Mouse (Mus musculus) right cerebral cortex, postnatal 4 days (tissue): Measurements from ENCODE around the gene Myo5a.

Source experiments
- DNase-seq: peaks from one replicate; pipeline ENCODE4 v3.0.0-alpha.2; 2022

Gene Myo5a

GRCm38 (mm10) chr9:75070457-75071028, at the start of gene Myo5a:
Gene Myo5a (plus strand): TSS chr9:75071015.
- DNase-seq: no peak

- DNase-seq: no peak
Observed at GRCm38 (mm10) chr9:75022546-75022945, 48.3 kb upstream of the Myo5a start.

GRCm38 (mm10) chr9:75023150-75023894, 47.5 kb upstream of the Myo5a start:
- no peak for DNase-seq

GRCm38 (mm10) chr9:75024089-75024488, 46.7 kb upstream of the Myo5a start:
- DNase-seq: no peak

GRCm38 (mm10) chr9:75025689-75026088, 45.1 kb upstream of the Myo5a start:
- no peak for DNase-seq

GRCm38 (mm10) chr9:75032408-75032807, 38.4 kb upstream of the Myo5a start:
- no peak for DNase-seq

GRCm38 (mm10) chr9:75033141-75033540, 37.7 kb upstream of the Myo5a start:
- DNase-seq: no peak

GRCm38 (mm10) chr9:75034691-75035090, 36.1 kb upstream of the Myo5a start:
- DNase-seq: no peak

GRCm38 (mm10) chr9:75035944-75036343, 34.9 kb upstream of the Myo5a start:
- no peak for DNase-seq

GRCm38 (mm10) chr9:75037451-75038356, 33.1 kb upstream of the Myo5a start, which contains the start of gene Arpp19:
Gene Arpp19 (plus strand): TSS chr9:75037614.
- peak; percentile 76 for DNase-seq

GRCm38 (mm10) chr9:75038357-75038688, 32.5 kb upstream of the Myo5a start:
- no peak for DNase-seq

- no peak for DNase-seq
Observed at GRCm38 (mm10) chr9:75040566-75040965, 30.2 kb upstream of the Myo5a start.

GRCm38 (mm10) chr9:75041840-75042525, 28.8 kb upstream of the Myo5a start:
- no peak for DNase-seq

- no peak for DNase-seq
Observed at GRCm38 (mm10) chr9:75043191-75043590, 27.6 kb upstream of the Myo5a start.

- DNase-seq: no peak
Observed at GRCm38 (mm10) chr9:75047079-75047478, 23.7 kb upstream of the Myo5a start.

- DNase-seq: no peak
Observed at GRCm38 (mm10) chr9:75049100-75049499, 21.7 kb upstream of the Myo5a start.

- peak; percentile 60 for DNase-seq
Observed at GRCm38 (mm10) chr9:75050003-75050402, 20.8 kb upstream of the Myo5a start.

GRCm38 (mm10) chr9:75051841-75052240, 19.0 kb upstream of the Myo5a start:
- DNase-seq: no peak

GRCm38 (mm10) chr9:75055046-75055445, 15.8 kb upstream of the Myo5a start:
- DNase-seq: no peak

GRCm38 (mm10) chr9:75064678-75065331, 6.0 kb upstream of the Myo5a start:
- no peak for DNase-seq

- peak; percentile 78 for DNase-seq
Observed at GRCm38 (mm10) chr9:75071029-75071705, 352 bp downstream of the Myo5a start.

- DNase-seq: no peak
Observed at GRCm38 (mm10) chr9:75071706-75072192, 934 bp downstream of the Myo5a start.
